Mouse (Mus musculus): ENCODE results near the gene Gm20498. TPM values are rescaled to one million over a fixed set of nuclear protein-coding genes. Genes with fewer than 3 reads are reported as not detected.
"Not testable (repeated sequence)": the region's sequence is repeated elsewhere in the genome, so short reads cannot be mapped to it uniquely, and the experiment has no call there.

The Gm20498 gene
- total RNA-seq, 2 experiments from 2014 or later, result 32.6 to 33.6 TPM

GRCm38 (mm10) chr12:81402187-81402586 lies 130.5 kb downstream of the Gm20498 start:
- DNase-seq, result peak; percentile 32

GRCm38 (mm10) chr12:81379364-81379763 lies 153.3 kb downstream of the Gm20498 start, which contains the start of gene Gm4787:
TSS of gene Gm4787 (minus strand) at chr12:81379464.
- DNase-seq; intact Hi-C loops (cut with DNase I; ENCODE audit: low total_unique reads): not testable (repeated sequence)

More at GRCm38 (mm10) chr12:81402187-81402586, 130.5 kb downstream of the Gm20498 start:
- intact Hi-C loops (cut with DNase I; ENCODE audit: low total_unique reads), result loop anchor here (5.0 kb wide), 1 partner anchor 420 kb away; no protein-coding TSS in a partner anchor

- no peak for DNase-seq
- intact Hi-C loops (cut with DNase I; ENCODE audit: low total_unique reads), result no loop called here
These were observed 198.9 kb downstream of the Gm20498 start for GRCm38 (mm10) chr12:81333841-81334240.

- peak; percentile 48 for DNase-seq
- intact Hi-C loops (cut with DNase I; ENCODE audit: low total_unique reads), result no loop called here
These were observed 199.8 kb downstream of the Gm20498 start, which contains the start of gene Slc8a3 for GRCm38 (mm10) chr12:81332875-81333421. TSS of gene Slc8a3 (minus strand) at chr12:81333180.

- DNase-seq, result peak; percentile 35
- intact Hi-C loops (cut with DNase I; ENCODE audit: low total_unique reads), result no loop called here
These were observed 200.5 kb downstream of the Gm20498 start for GRCm38 (mm10) chr12:81331937-81332874.

DNA sequence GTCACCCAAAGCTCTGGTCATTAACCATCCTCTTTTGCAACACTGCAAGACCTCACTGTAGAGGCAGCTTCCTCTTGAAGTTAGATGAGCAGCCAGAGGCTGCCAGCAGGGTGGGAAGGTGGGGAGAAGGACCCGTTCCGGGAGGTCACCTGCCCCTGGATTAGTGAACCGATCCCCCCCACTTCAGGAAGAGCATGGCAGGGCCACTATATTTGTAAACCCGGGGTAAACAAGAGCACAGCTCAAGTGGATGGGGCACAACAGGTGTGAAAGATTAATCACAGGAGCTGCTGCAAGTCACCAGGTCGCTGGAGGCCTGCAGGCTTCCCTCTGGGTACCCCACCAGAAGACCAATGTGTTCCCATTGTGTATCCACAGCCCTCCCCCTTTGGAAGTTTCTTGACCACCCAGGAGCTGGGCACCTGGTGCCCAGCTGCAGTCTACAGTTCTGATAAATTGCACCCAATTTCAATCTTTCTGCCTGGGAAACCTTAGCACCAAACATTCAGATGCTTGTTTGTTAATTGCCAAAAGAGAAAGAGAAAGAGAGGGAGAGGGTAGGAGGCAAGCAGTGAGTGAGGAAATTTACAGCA lies 201.6 kb downstream of the Gm20498 start:
- intact Hi-C loops (cut with DNase I; ENCODE audit: low total_unique reads), result no loop called here
- no peak for DNase-seq

DNA sequence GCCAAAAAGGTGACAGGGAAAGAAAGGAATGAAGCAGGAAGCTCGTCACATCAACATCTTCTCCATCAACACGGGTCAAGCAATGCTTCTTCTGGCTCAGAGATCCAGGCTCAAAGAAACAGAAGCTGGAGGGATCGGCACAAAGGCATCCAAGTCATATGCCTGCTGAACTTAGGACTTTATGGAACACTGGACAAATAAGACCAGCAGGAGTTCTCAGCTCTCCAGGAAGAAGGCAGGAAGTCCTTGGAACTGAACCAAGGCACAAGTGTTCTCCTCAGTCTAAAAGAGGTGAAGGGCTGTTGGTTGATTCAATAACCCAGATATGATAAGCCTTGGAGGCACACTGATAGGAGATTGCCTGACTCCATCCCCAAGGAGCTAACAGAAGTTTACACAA lies 207.7 kb downstream of the Gm20498 start:
- no peak for DNase-seq
- intact Hi-C loops (cut with DNase I; ENCODE audit: low total_unique reads), result no loop called here

GRCm38 (mm10) chr12:81324116-81324515 lies 208.6 kb downstream of the Gm20498 start:
- intact Hi-C loops (cut with DNase I; ENCODE audit: low total_unique reads), result no loop called here
- DNase-seq, result no peak

DNA sequence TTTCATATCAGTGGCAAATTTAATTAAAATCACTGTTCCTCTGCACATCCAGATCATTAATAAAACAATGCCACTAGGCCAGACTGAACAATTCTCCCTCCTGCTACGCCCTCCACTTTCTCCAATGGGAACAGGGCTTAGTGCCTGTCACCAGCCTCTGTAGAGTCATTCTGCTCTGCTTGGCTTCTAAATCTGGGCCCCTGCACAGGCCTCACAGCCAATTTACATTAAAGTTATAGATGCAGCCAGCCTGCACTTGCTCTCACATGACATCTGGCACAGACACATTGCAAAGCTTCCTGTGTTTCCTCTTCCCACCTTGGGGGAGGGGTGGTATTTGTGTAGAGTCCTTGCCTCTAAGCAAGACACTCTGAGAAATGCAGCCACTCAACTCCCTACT lies 211.7 kb downstream of the Gm20498 start:
- intact Hi-C loops (cut with DNase I; ENCODE audit: low total_unique reads), result no loop called here
- no peak for DNase-seq

DNA sequence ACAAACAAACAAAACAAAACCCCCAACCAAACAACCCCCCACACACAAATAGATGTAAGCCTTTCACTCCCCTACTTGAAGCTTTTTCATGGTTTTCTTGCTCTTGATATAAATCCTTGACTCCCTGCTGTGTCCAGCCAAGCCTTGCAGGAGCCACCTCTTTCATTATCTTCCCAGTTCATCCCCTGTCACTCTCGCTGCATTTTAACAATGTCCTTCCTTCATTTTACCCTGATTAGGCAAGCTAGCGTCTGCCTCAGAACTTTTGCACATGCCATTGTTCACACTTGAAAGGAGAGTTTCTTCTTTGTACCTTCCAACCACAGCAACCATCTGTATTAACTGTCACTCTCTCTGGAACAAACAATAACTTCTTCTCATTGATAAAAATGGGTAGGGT lies 214.9 kb downstream of the Gm20498 start:
- intact Hi-C loops (cut with DNase I; ENCODE audit: low total_unique reads), result no loop called here
- no peak for DNase-seq

DNA sequence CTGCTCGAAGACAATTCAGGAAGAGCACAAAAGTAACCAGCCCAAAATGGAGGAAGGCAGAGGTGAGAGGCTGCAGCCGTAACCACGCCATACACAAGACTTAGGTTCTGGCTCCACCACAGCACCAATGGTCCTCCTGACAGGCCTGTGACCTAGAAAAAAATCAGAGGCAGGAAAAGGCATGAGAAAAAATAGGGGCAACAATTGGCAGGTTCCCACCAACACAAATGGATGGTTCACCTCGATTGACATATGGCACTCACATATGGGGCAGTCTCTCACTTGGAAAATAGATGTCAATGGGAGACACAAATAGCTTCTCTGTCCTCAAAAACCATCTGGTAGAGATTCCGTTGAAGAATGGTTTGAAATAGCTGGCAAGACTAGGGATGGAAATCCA lies 216.8 kb downstream of the Gm20498 start:
- intact Hi-C loops (cut with DNase I; ENCODE audit: low total_unique reads), result no loop called here

More for the DNA sequence above, 216.8 kb downstream of the Gm20498 start:
- no peak for DNase-seq

Other genes starting within 250 kb of the Gm20498 start
- gene Slc8a3, start 199.7 kb downstream of the Gm20498 start, total RNA-seq (2021), result 10 to 100 TPM; 29.8 to 31.7 TPM
- under 1 TPM; 0.59 to 0.95 TPM for gene Gm4787, start 153.4 kb downstream of the Gm20498 start, total RNA-seq (2021)
- gene Adam4, start 111.0 kb downstream of the Gm20498 start, total RNA-seq (2021), result 1 to 10 TPM in 1 of 2 experiments, under 1 TPM in 1; 0.51 to 1.0 TPM
- 10 to 100 TPM; 79.1 to 82.2 TPM for gene Cox16, start 47.8 kb downstream of the Gm20498 start, total RNA-seq (2021)
- gene Synj2bp, start within 50 bp of the Gm20498 start, total RNA-seq (2021), result 10 to 100 TPM; 26.1 to 26.2 TPM
- gene Adam21, start 35.6 kb upstream of the Gm20498 start, total RNA-seq (2021), result not detected
- gene Med6, start 62.1 kb upstream of the Gm20498 start, total RNA-seq (2021), result 10 to 100 TPM; 12.8 TPM
- gene Ttc9, start 98.3 kb upstream of the Gm20498 start, total RNA-seq (2021), result 10 to 100 TPM; 11.5 to 21.3 TPM
- gene Map3k9, start 248.3 kb upstream of the Gm20498 start, total RNA-seq (2021), result under 1 TPM in 1 of 2 experiments, not detected in 1; 0.11 TPM